In the genomic region with DNA sequence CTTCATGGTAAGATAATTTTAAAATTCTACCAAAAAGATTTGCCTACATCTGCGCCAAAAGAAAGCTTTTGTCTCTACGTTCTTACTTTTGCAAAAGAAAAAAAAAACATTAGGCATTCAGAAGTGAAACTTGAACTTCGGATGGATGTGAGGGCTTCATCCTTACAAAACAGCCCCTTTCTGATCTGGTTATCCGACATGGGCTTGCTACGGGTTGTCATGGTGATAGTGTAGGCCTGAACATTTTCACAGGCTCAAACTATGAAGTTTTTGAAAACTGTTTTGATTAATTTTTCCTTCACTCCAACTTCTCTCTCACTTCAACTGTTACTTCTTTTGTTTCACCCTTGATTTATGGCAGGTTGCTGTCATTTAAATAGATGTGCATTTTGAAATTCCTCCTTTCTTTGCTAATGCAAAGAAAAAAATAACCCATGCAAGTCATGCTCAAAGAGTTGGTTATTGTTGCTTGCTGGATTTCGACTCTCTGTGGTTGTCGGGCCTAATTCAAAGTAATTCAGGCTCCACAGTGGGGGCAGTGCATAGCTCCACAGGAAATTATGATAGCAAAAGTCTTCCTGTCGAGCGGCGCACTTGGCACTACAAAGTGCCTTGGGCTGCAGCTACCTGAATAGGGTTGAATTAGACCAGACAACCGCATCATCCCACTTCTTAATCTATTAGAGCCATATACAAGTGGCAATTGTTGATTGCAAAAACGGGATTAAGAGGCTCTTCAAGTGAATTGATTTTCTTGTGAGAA, we compare ENCODE assay signal across 21 mouse cellular contexts.
A peak's percentile ranks its signal among the peaks of the same experiment; 100 is the strongest.
DNase-seq lines count a peak whose midpoint lies in the region; ATAC-seq lines count a peak whose summit lies in the region.
"Had no signal": no experiment of that assay in that cellular context is flagged by ENCODE, and none has a peak within 500 bp of the region (broad histone marks: within the 10 kb centered on the region; RNA-seq: fewer than 3 reads in every experiment).

No protein-coding gene starts in this region.

- ATAC-seq in forebrain, embryonic 12.5 days (ENCODE audit: low FRiP score): no peak
- ATAC-seq in forebrain, embryonic 16.5 days: no peak
- no peak for ATAC-seq in hindbrain, embryonic 14.5 days (ENCODE audit: low FRiP score)
- ATAC-seq in midbrain, embryonic 14.5 days (ENCODE audit: low FRiP score, low TSS enrichment): peak; percentile 64; the same call in 1 of the 2 replicates
- ATAC-seq: lung, postnatal 0 days had no signal

- peak; percentile 22 for DNase-seq in embryo, embryonic 11 days
- DNase-seq in hindbrain, embryonic 14.5 days (ENCODE audit: low spot score): no peak
- DNase-seq in midbrain, embryonic 14.5 days: peak; percentile 52
- DNase-seq in heart, adult 18-20 months: no peak
- no peak for DNase-seq in adrenal gland, adult 18-20 months (ENCODE audit: low spot score in 2 of 2)
- no peak for DNase-seq in heart, postnatal 10 days
- DNase-seq: adrenal gland, postnatal 36 days; B cell, adult 2 months; cerebellum, adult 18-20 months; cerebellum, postnatal 25 days; gastrocnemius, postnatal 36 days; kidney, postnatal 36 days; left cerebral cortex, postnatal 4 days; liver; right cerebral cortex, postnatal 4 days had no signal

- H3K9ac ChIP-seq in forebrain, embryonic 12.5 days: no peak overlapping the region
- H3K9ac ChIP-seq in forebrain, embryonic 16.5 days (replicated peaks; ENCODE audit: low read depth, low read length): no peak overlapping the region
- no peak overlapping the region for H3K9ac ChIP-seq in hindbrain, embryonic 14.5 days
- no peak overlapping the region for H3K9ac ChIP-seq in midbrain, embryonic 14.5 days (replicated peaks; ENCODE audit: low read length)

- 36% methylated on average over 12 of the region's 12 CpGs for WGBS in forebrain, embryonic 12.5 days
- WGBS in forebrain, embryonic 16.5 days: 39% methylated on average over 12 of the region's 12 CpGs
- WGBS in hindbrain, embryonic 14.5 days: 38% methylated on average over 12 of the region's 12 CpGs
- WGBS in midbrain, embryonic 14.5 days: 30% methylated on average over 12 of the region's 12 CpGs

- H3K36me3 ChIP-seq in forebrain, embryonic 12.5 days (replicated peaks): no peaks in the 10 kb centered on the region
- H3K36me3 ChIP-seq in forebrain, embryonic 16.5 days (ENCODE audit: control insufficient read depth, insufficient read depth): no peaks in the 10 kb centered on the region
- no peaks in the 10 kb centered on the region for H3K36me3 ChIP-seq in hindbrain, embryonic 14.5 days (replicated peaks; ENCODE audit: control insufficient read depth, insufficient read depth)
- H3K36me3 ChIP-seq in midbrain, embryonic 14.5 days (ENCODE audit: control insufficient read depth, insufficient read depth, low read length): no peaks in the 10 kb centered on the region
- H3K36me3 ChIP-seq: heart, embryonic 10.5 days had no signal

- H3K4me3 ChIP-seq in forebrain, embryonic 12.5 days (replicated peaks): no peak overlapping the region
- no peak overlapping the region for H3K4me3 ChIP-seq in forebrain, embryonic 16.5 days (replicated peaks; ENCODE audit: low read length)
- no peak overlapping the region for H3K4me3 ChIP-seq in hindbrain, embryonic 14.5 days (replicated peaks; ENCODE audit: low read length)
- H3K4me3 ChIP-seq in midbrain, embryonic 14.5 days (replicated peaks; ENCODE audit: low read depth, low read length): no peak overlapping the region
- H3K4me3 ChIP-seq: heart, embryonic 10.5 days; left cerebral cortex, adult 2 months had no signal

- H3K27me3 ChIP-seq in forebrain, embryonic 12.5 days: peaks cover 4% of the 10 kb centered on the region; the same call in 1 of the 2 replicates
- no peaks in the 10 kb centered on the region for H3K27me3 ChIP-seq in forebrain, embryonic 16.5 days (replicated peaks; ENCODE audit: control insufficient read depth, insufficient read depth, low read length)
- 0 out of 2 replicates have a peak, but pooled peaks cover 7% of the 10 kb centered on the region for H3K27me3 ChIP-seq in hindbrain, embryonic 14.5 days (ENCODE audit: control insufficient read depth, insufficient read depth, low read length)
- H3K27me3 ChIP-seq in midbrain, embryonic 14.5 days (ENCODE audit: control insufficient read depth, insufficient read depth, low read length): no peaks in the 10 kb centered on the region

- 0 out of 2 replicates have a peak overlapping the region, but pooled peaks have one; percentile 25 for H3K27ac ChIP-seq in forebrain, embryonic 12.5 days
- H3K27ac ChIP-seq in forebrain, embryonic 16.5 days (ENCODE audit: low read length): no peak overlapping the region
- no peak overlapping the region for H3K27ac ChIP-seq in hindbrain, embryonic 14.5 days
- no peak overlapping the region for H3K27ac ChIP-seq in midbrain, embryonic 14.5 days (replicated peaks; ENCODE audit: low read depth, low read length)
- H3K27ac ChIP-seq: heart, embryonic 10.5 days; left cerebral cortex, adult 2 months; stomach, postnatal 0 days had no signal

- H3K4me1 ChIP-seq in forebrain, embryonic 12.5 days: peaks cover 6% of the 10 kb centered on the region; the same call in 1 of the 2 replicates
- H3K4me1 ChIP-seq in forebrain, embryonic 16.5 days (replicated peaks; ENCODE audit: control insufficient read depth, insufficient read depth, low read length): peaks cover 2% of the 10 kb centered on the region; the same call in 1 of the 2 replicates
- H3K4me1 ChIP-seq in hindbrain, embryonic 14.5 days (replicated peaks; ENCODE audit: control insufficient read depth, insufficient read depth, low read length): no peaks in the 10 kb centered on the region
- H3K4me1 ChIP-seq in midbrain, embryonic 14.5 days (ENCODE audit: control insufficient read depth, insufficient read depth, low read length): no peaks in the 10 kb centered on the region
- H3K4me1 ChIP-seq: heart, embryonic 10.5 days had no signal

- intact Hi-C loops in heart, postnatal 10 days (cut with DNase I): no loop called here

- no peaks in the 10 kb centered on the region for H3K9me3 ChIP-seq in forebrain, embryonic 12.5 days
- H3K9me3 ChIP-seq in forebrain, embryonic 16.5 days (ENCODE audit: control insufficient read depth, low read length): no peaks in the 10 kb centered on the region
- H3K9me3 ChIP-seq in hindbrain, embryonic 14.5 days (ENCODE audit: control insufficient read depth, low read length): no peaks in the 10 kb centered on the region
- H3K9me3 ChIP-seq in midbrain, embryonic 14.5 days (ENCODE audit: control insufficient read depth, low read length): no peaks in the 10 kb centered on the region
- H3K9me3 ChIP-seq: heart, embryonic 10.5 days had no signal

- peak overlapping the region; percentile 15; the same call in 1 of the 2 replicates for H3K4me2 ChIP-seq in forebrain, embryonic 12.5 days
- no peak overlapping the region for H3K4me2 ChIP-seq in forebrain, embryonic 16.5 days (ENCODE audit: low read length)
- H3K4me2 ChIP-seq in hindbrain, embryonic 14.5 days (replicated peaks): peak overlapping the region; percentile 15; the same call in 1 of the 2 replicates
- H3K4me2 ChIP-seq in midbrain, embryonic 14.5 days (ENCODE audit: low read length): peak overlapping the region; percentile 28

Comparison
In these comparisons a context has a peak if more than half of its experiments do, and no peak if none do; other contexts are left out.
1. DNase-seq: peak in embryo, embryonic 11 days (single experiment) and midbrain, embryonic 14.5 days (single experiment); none in hindbrain, embryonic 14.5 days (single experiment), heart, adult 18-20 months (0 of 2), adrenal gland, adult 18-20 months (0 of 2) and heart, postnatal 10 days (0 of 2).